Mouse (Mus musculus) spleen, adult 2 months (tissue): ENCODE data around the gene Fbxo7. TPM values are rescaled to one million over a fixed set of nuclear protein-coding genes. Genes with fewer than 3 reads are reported as not detected.

Experiments used
- DNase-seq, 2 experiments: peaks; one replicate each; pipeline versions ENCODE4 v3.0.0 to v3.0.0-alpha.2; 2012 to 2021; ENCODE audit warnings: low spot score in 2 of 2, low read depth in 1 of 2
- H3K27ac ChIP-seq: fragments of 200-500 bp; 2 replicates; pipeline ENCODE4 v1.5.1; 2012; ENCODE audit warnings: low read length, inconsistent platforms; ENCODE audit not compliant: insufficient read depth
- H3K27me3 ChIP-seq: fragments of 200-500 bp; 2 replicates; pipeline ENCODE4 v1.6.1; 2012; ENCODE audit warnings: mild to moderate bottlenecking, moderate library complexity, low read length, inconsistent platforms; ENCODE audit not compliant: control insufficient read depth, insufficient read depth
- H3K36me3 ChIP-seq: fragments of 200-500 bp; 2 replicates; pipeline ENCODE4 v1.6.1; 2012; ENCODE audit warnings: mild to moderate bottlenecking, low read length, inconsistent platforms; ENCODE audit not compliant: control insufficient read depth, insufficient read depth
- H3K4me1 ChIP-seq: fragments of 200-500 bp; 2 replicates; pipeline ENCODE4 v1.6.1; 2011; ENCODE audit warnings: inconsistent platforms; ENCODE audit not compliant: control insufficient read depth, insufficient read depth, insufficient read length
- H3K4me3 ChIP-seq: fragments of 200-500 bp; 2 replicates; pipeline ENCODE4 v1.5.1; 2011; ENCODE audit warnings: mild to moderate bottlenecking, inconsistent platforms; ENCODE audit not compliant: insufficient read depth, insufficient read length; ENCODE audit errors: extremely low read depth
- CTCF ChIP-seq: fragments of 200-500 bp; IDR thresholded peaks from 2 replicates; pipeline ENCODE4 v1.5.1; 2011; ENCODE audit warnings: mild to moderate bottlenecking, inconsistent platforms; ENCODE audit not compliant: insufficient read depth, insufficient read length, insufficient replicate concordance; ENCODE audit errors: extremely low read depth
- POLR2A ChIP-seq: fragments of 200-500 bp; IDR thresholded peaks from 2 replicates; pipeline ENCODE4 v1.6.1; 2011; ENCODE audit warnings: low read depth, low read length, inconsistent platforms
- WGBS: fragments of 180-500 bp; shearing (Covaris S2); methylation state at CpG from one replicate; pipeline ENCODE4 v1.1.7; 2018; 5-methylcytosine and 5-hydroxymethylcytosine counted together
- polyA plus RNA-seq: library from polyadenylated mRNA; depleted of rRNA; stranded (reverse); fragments of >200 nt; gene quantifications from 2 replicates; pipeline ENCODE4 v1.2.3, GENCODE M21; 2012

Gene Fbxo7
- polyA plus RNA-seq, 1 experiment, result 26.2 TPM

DNA sequence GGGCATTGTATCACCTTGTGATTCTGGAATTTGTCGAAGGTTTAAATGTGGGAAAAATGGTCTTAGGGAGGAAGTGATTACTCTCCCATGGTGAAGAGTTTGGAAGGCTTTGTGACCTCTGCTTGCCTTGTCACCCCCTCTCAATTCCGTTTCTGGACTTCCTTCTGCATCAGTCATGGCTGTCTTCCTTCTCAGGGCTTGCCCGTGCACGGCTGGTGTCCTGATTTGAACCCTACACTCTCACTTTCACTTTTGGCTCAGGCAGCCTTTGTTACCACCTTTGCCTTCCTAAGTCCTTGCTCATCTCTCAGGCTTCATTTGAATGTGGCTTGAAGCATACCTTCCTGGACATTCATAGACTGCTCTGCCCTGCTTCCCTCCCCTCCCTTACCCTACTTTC is 52.4 kb downstream of the Fbxo7 start:
- no peak overlapping the region for H3K4me3 ChIP-seq
- WGBS, result 25% methylated on average over 4 of the region's 4 CpGs
- no peak for DNase-seq

DNA sequence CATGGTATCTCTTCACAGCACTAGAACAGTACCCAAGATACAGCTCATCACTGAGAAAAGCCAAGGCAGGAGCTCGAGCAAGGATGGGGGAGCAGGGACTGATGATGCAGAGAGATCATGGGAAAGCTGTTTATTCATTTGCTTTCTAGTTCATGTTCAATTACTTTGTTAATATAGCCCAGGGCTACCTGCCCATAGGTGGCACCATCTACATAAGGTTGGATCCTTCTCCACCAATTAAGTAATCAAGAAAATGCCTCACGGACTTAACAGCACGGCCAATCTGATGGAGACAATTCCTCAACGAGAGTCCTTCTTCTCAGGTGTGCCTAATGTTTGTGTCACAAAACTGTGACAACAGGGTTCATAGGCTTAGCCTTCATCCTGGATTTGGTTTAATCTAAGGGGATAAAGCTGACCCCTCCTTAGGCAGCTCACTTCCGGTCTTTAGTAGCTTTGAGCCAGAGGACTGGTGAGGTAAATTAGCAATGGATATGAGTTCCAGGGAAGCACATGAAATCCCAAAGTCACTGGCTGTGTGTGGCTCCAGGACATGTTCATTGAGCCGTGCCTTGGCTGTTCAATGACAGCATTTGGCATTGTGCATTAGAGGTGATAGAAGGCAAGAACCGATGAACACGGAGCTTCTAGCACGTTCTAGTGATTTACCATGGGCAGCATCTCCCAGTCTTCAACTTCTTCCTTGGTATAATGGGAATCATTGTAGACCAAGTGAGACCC is 53.4 kb downstream of the Fbxo7 start:
- WGBS, result 82% methylated on average over 9 of the region's 9 CpGs

More for the DNA sequence above, 52.4 kb downstream of the Fbxo7 start:
- TF ChIP-seq POLR2A, result no peak
- no peak for TF ChIP-seq CTCF
- Histone ChIP-seq H3K27ac (no peak overlapping the region), H3K4me1 (no peaks in the 10 kb centered on the region), H3K36me3 (no peaks in the 10 kb centered on the region), H3K27me3 (no peaks in the 10 kb centered on the region)

GRCm38 (mm10) chr10:86077272-86077671 is 55.5 kb downstream of the Fbxo7 start:
- TF ChIP-seq CTCF (no peak), POLR2A (no peak)
- Histone ChIP-seq H3K27ac (no peak overlapping the region), H3K27me3 (no peaks in the 10 kb centered on the region), H3K4me3 (no peak overlapping the region), H3K4me1 (no peaks in the 10 kb centered on the region), H3K36me3 (no peaks in the 10 kb centered on the region)
- 83% methylated on average over 2 of the region's 2 CpGs for WGBS
- no peak for DNase-seq

More for the DNA sequence above, 53.4 kb downstream of the Fbxo7 start:
- H3K36me3 ChIP-seq, result no peaks in the 10 kb centered on the region
- no peak overlapping the region for H3K27ac ChIP-seq
- no peaks in the 10 kb centered on the region for H3K27me3 ChIP-seq
- no peak for TF ChIP-seq CTCF
- no peak for TF ChIP-seq POLR2A
- H3K4me1 ChIP-seq, result no peaks in the 10 kb centered on the region
- H3K4me3 ChIP-seq, result no peak overlapping the region
- no peak for DNase-seq

DNA sequence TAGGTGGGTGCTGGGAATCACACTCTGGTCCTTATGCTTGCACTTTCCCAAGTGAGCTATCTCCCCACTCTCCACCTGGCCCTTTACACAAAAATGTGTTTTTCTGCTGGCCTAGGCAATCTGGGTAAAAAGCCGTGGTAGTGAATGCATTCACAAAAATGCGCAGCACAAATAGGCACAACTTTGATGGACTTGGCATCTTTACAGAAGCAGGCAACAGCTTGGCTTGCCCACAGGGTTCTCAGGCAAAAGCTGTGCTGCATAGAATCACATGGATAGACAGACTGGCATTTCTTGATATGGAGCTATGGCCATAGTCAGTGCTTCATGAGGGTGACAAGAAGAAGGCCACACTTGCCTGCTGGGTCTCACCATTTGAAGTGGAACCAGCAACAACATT is 57.0 kb downstream of the Fbxo7 start:
- Histone ChIP-seq H3K4me1 (no peaks in the 10 kb centered on the region), H3K27me3 (no peaks in the 10 kb centered on the region), H3K4me3 (no peak overlapping the region), H3K36me3 (no peaks in the 10 kb centered on the region), H3K27ac (no peak overlapping the region)
- no peak for TF ChIP-seq CTCF
- no peak for TF ChIP-seq POLR2A
- no peak for DNase-seq
- WGBS, result 90% methylated on average over 2 of the region's 2 CpGs

DNA sequence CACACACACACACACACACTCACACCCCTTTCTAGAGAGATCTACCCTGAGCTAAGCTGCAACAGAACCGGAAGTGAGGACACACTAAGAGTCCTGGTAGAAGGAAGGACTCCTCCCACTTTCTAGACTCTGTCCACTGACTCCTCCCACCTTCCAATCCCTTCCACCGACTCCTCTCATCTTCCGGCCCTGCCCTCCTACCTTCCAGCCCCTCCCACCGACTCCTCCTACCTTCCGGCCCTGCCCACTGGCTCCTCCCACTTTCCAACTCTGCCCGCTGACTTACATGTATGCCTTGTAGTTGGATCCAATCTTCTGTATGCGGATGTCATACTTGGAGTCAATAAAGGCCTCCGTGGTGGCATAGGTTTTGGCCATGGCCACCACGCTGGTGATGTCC is 58.1 kb downstream of the Fbxo7 start:
- TF ChIP-seq POLR2A (no peak), CTCF (no peak)
- Histone ChIP-seq H3K4me3 (no peak overlapping the region), H3K4me1 (no peaks in the 10 kb centered on the region), H3K27me3 (no peaks in the 10 kb centered on the region), H3K36me3 (no peaks in the 10 kb centered on the region), H3K27ac (no peak overlapping the region)
- 79% methylated on average over 9 of the region's 9 CpGs for WGBS
- no peak for DNase-seq

- H3K27me3 ChIP-seq, result no peaks in the 10 kb centered on the region
- no peak overlapping the region for H3K27ac ChIP-seq
- peak; percentile 44; the same call in 1 of the 2 replicates for TF ChIP-seq CTCF
- no peak for TF ChIP-seq POLR2A
- 62% methylated on average over 10 of the region's 10 CpGs for WGBS
- peak in 1 of 2 experiments; percentile 4 for DNase-seq
- no peaks in the 10 kb centered on the region for H3K4me1 ChIP-seq
- no peaks in the 10 kb centered on the region for H3K36me3 ChIP-seq
- H3K4me3 ChIP-seq, result no peak overlapping the region
These were observed 70.1 kb downstream of the Fbxo7 start for GRCm38 (mm10) chr10:86091919-86092318.

GRCm38 (mm10) chr10:86093109-86094035 is 71.6 kb downstream of the Fbxo7 start:
- no peak overlapping the region for H3K27ac ChIP-seq
- H3K4me3 ChIP-seq, result no peak overlapping the region
- H3K36me3 ChIP-seq, result no peaks in the 10 kb centered on the region
- TF ChIP-seq CTCF, result no peak
- no peak for TF ChIP-seq POLR2A
- no peaks in the 10 kb centered on the region for H3K4me1 ChIP-seq
- no peak for DNase-seq
- H3K27me3 ChIP-seq, result no peaks in the 10 kb centered on the region
- 71% methylated on average over 14 of the region's 14 CpGs for WGBS
